Mouse (Mus musculus) ES-Bruce4 (cell line): ENCODE data around the gene Bmp2k. TPM values are rescaled to one million over a fixed set of nuclear protein-coding genes. Genes with fewer than 3 reads are reported as not detected.

Experiments used
- H3K27ac ChIP-seq: 2 replicates; pipeline ENCODE4 v1.5.1; 2012; ENCODE audit warnings: low read length, inconsistent platforms; ENCODE audit not compliant: insufficient read depth
- H3K27me3 ChIP-seq: 2 replicates; pipeline ENCODE4 v1.6.1; 2012; ENCODE audit warnings: mild to moderate bottlenecking, low read length, inconsistent platforms; ENCODE audit not compliant: control insufficient read depth, poor library complexity, insufficient read depth, severe bottlenecking
- H3K36me3 ChIP-seq: 2 replicates; pipeline ENCODE4 v1.6.1; 2012; ENCODE audit warnings: inconsistent platforms, mild to moderate bottlenecking, low read length, moderate library complexity; ENCODE audit not compliant: control insufficient read depth, poor library complexity, insufficient read depth, severe bottlenecking
- H3K4me1 ChIP-seq: one replicate; pipeline ENCODE4 v1.8.1; 2011; ENCODE audit warnings: low read length; ENCODE audit not compliant: control insufficient read depth, insufficient read depth
- H3K4me3 ChIP-seq: 2 replicates; pipeline ENCODE4 v1.5.1; 2011; ENCODE audit warnings: low read depth, mild to moderate bottlenecking, low read length
- H3K9ac ChIP-seq: 2 replicates; pipeline ENCODE4 v1.6.1; 2012; ENCODE audit warnings: low read depth, mild to moderate bottlenecking, inconsistent platforms; ENCODE audit not compliant: poor library complexity, severe bottlenecking
- H3K9me3 ChIP-seq: replicated peaks from 2 replicates; pipeline ENCODE4 v1.6.1; 2012; ENCODE audit warnings: mild to moderate bottlenecking, low read length, inconsistent platforms; ENCODE audit not compliant: control insufficient read depth, poor library complexity, insufficient read depth, severe bottlenecking
- CTCF ChIP-seq: IDR thresholded peaks from one replicate; pipeline ENCODE4 v1.8.1; 2011; ENCODE audit warnings: low read depth, low read length
- EP300 ChIP-seq: IDR thresholded peaks from 2 replicates; pipeline ENCODE4 v1.6.1; 2011; ENCODE audit warnings: low read depth, low read length; ENCODE audit not compliant: insufficient read depth
- POLR2A ChIP-seq: IDR thresholded peaks from one replicate; pipeline ENCODE4 v1.8.1; 2011; ENCODE audit warnings: low read length; ENCODE audit not compliant: insufficient read depth
- polyA plus RNA-seq: library from polyadenylated mRNA; stranded (reverse); fragments of >200 nt; gene quantifications from 2 replicates; pipeline ENCODE4 v1.2.4, GENCODE M21; 2011; ENCODE audit warnings: low read depth; ENCODE audit not compliant: missing spikeins, insufficient read depth, insufficient read length

Bmp2k gene
- polyA plus RNA-seq, 1 experiment = 10.3 TPM

DNA sequence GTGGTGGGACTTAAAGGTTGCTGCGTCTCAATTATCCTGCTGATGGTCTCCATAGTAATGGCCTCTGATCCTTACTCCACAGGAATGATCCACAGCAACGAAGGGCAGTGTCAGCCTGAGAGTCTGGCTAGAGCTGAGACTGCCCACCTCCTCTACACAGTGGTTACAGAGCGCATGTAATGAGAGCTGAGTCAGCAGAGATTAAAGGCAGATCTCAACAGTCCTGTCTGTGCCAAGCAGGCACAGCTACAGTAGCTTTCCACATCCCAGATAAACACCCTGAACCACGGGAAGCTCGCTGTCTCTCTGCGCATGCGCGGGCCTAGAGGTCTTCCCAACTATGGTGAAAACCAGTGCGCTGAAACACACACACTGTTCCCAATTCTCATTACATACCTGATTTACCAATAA lies 100.1 kb downstream of the Bmp2k start:
- TF ChIP-seq POLR2A (no peak), EP300 (no peak), CTCF (no peak)
- H3K9me3 ChIP-seq = no peaks in the 10 kb centered on the region
- H3K36me3 ChIP-seq = no peaks in the 10 kb centered on the region; the same call in 1 of the 2 replicates
- H3K4me3 ChIP-seq = no peak overlapping the region
- H3K4me1 ChIP-seq = no peaks in the 10 kb centered on the region
- no peak overlapping the region for H3K9ac ChIP-seq
- no peak overlapping the region for H3K27ac ChIP-seq
- H3K27me3 ChIP-seq = no peaks in the 10 kb centered on the region

- Histone ChIP-seq H3K4me3 (no peak overlapping the region), H3K27me3 (no peaks in the 10 kb centered on the region), H3K9ac (no peak overlapping the region), H3K9me3 (no peaks in the 10 kb centered on the region), H3K4me1 (no peaks in the 10 kb centered on the region), H3K27ac (no peak overlapping the region), H3K36me3 (no peaks in the 10 kb centered on the region; the same call in 1 of the 2 replicates)
- no peak for TF ChIP-seq CTCF
- no peak for TF ChIP-seq EP300
- no peak for TF ChIP-seq POLR2A
Measured at GRCm38 (mm10) chr5:97099954-97100353, 102.5 kb downstream of the Bmp2k start.

- Histone ChIP-seq H3K4me1 (peaks cover 2% of the 10 kb centered on the region), H3K27ac (no peak overlapping the region), H3K27me3 (no peaks in the 10 kb centered on the region), H3K9ac (no peak overlapping the region), H3K4me3 (no peak overlapping the region), H3K36me3 (no peaks in the 10 kb centered on the region), H3K9me3 (no peaks in the 10 kb centered on the region)
- no peak for TF ChIP-seq EP300
Measured at GRCm38 (mm10) chr5:97108333-97108732, 110.8 kb downstream of the Bmp2k start.

DNA sequence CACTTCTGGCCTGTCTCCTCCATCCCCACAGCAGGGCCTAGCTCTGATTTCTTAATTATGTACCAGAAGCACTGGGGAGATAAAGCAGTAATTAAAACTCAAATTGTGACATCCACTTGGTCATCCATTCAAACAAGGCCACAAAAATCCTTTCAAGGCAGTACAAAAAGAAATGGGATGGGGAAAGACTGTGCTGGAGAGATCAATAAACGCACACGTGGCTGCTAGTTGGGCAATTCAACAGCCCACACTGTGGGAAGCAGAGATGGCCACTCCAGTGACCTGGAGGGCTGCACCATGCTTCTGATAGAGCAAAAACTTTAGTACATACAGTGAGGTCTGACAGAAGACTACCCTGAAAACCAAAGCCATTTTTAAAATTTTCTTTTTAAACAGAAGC lies 112.6 kb downstream of the Bmp2k start:
- H3K27ac ChIP-seq = no peak overlapping the region
- no peak overlapping the region for H3K4me3 ChIP-seq
- H3K9ac ChIP-seq = no peak overlapping the region
- no peaks in the 10 kb centered on the region for H3K27me3 ChIP-seq
- H3K4me1 ChIP-seq = peaks cover 2% of the 10 kb centered on the region
- H3K36me3 ChIP-seq = no peaks in the 10 kb centered on the region
- TF ChIP-seq CTCF = no peak
- TF ChIP-seq POLR2A = no peak
- no peak for TF ChIP-seq EP300
- no peaks in the 10 kb centered on the region for H3K9me3 ChIP-seq

- H3K36me3 ChIP-seq = no peaks in the 10 kb centered on the region
- H3K27me3 ChIP-seq = no peaks in the 10 kb centered on the region
- peak overlapping the region; percentile 69 for H3K9ac ChIP-seq
- H3K9me3 ChIP-seq = no peaks in the 10 kb centered on the region
- TF ChIP-seq POLR2A (no peak), CTCF (no peak), EP300 (no peak)
- no peak overlapping the region for H3K27ac ChIP-seq
- H3K4me1 ChIP-seq = peaks cover 2% of the 10 kb centered on the region
- peak overlapping the region; percentile 96 for H3K4me3 ChIP-seq
Measured at GRCm38 (mm10) chr5:97110697-97111096, 113.2 kb downstream of the Bmp2k start.

GRCm38 (mm10) chr5:97111207-97111910 lies 113.9 kb downstream of the Bmp2k start, which contains the start of gene Paqr3:
Gene Paqr3, minus strand, starts transcription at chr5:97111596.
- no peaks in the 10 kb centered on the region for H3K9me3 ChIP-seq
- H3K36me3 ChIP-seq = no peaks in the 10 kb centered on the region
- TF ChIP-seq EP300 (no peak), POLR2A (no peak), CTCF (no peak)
- peak within 1 kb of the TSS; percentile 96 for H3K4me3 ChIP-seq
- H3K4me1 ChIP-seq = peaks cover 2% of the 10 kb centered on the region
- no peak within 1 kb of the TSS for H3K27ac ChIP-seq
- H3K9ac ChIP-seq = peak within 1 kb of the TSS; percentile 69
- no peaks in the 10 kb centered on the region for H3K27me3 ChIP-seq
